Mouse (Mus musculus) thymus, adult 2 months (tissue): ENCODE data around the gene Itfg2. TPM values are rescaled to one million over a fixed set of nuclear protein-coding genes. Genes with fewer than 3 reads are reported as not detected.

Source experiments
- DNase-seq: peaks from one replicate; pipeline ENCODE4 v3.0.0; 2021
- H3K27ac ChIP-seq: fragments of 200-500 bp; 2 replicates; pipeline ENCODE4 v1.5.1; 2012; ENCODE audit warnings: low read length, control low read depth; ENCODE audit not compliant: control insufficient read depth, insufficient read depth
- H3K27me3 ChIP-seq: fragments of 200-500 bp; 2 replicates; pipeline ENCODE4 v1.6.1; 2012; ENCODE audit warnings: mild to moderate bottlenecking, low read length, moderate library complexity, mixed read lengths; ENCODE audit not compliant: control insufficient read depth, insufficient read depth
- H3K36me3 ChIP-seq: fragments of 200-500 bp; 2 replicates; pipeline ENCODE4 v1.6.1; 2012; ENCODE audit warnings: mild to moderate bottlenecking, low read length, moderate library complexity; ENCODE audit not compliant: control insufficient read depth, insufficient read depth
- H3K4me1 ChIP-seq: fragments of 200-500 bp; replicated peaks from 2 replicates; pipeline ENCODE4 v1.6.1; 2012; ENCODE audit warnings: low read length; ENCODE audit not compliant: control insufficient read depth, insufficient read depth
- H3K4me3 ChIP-seq: fragments of 200-500 bp; 2 replicates; pipeline ENCODE4 v1.5.1; 2012; ENCODE audit warnings: mild to moderate bottlenecking, low read length, control low read depth, moderate library complexity; ENCODE audit not compliant: control insufficient read depth, insufficient read depth
- CTCF ChIP-seq: fragments of 200-500 bp; IDR thresholded peaks from 2 replicates; pipeline ENCODE4 v1.5.1; 2012; ENCODE audit warnings: mild to moderate bottlenecking, control low read depth, low read length, moderate library complexity, borderline replicate concordance; ENCODE audit not compliant: control insufficient read depth, poor library complexity, insufficient read depth; ENCODE audit errors: extremely low read depth
- POLR2A ChIP-seq: fragments of 200-500 bp; IDR thresholded peaks from 2 replicates; pipeline ENCODE4 v1.6.1; 2012; ENCODE audit warnings: mild to moderate bottlenecking, low read length, control low read depth, moderate library complexity; ENCODE audit not compliant: control insufficient read depth, poor library complexity, insufficient read depth; ENCODE audit errors: extremely low read depth
- WGBS: fragments of 180-500 bp; shearing (Covaris S2); methylation state at CpG from one replicate; pipeline ENCODE4 v1.1.7; 2018; 5-methylcytosine and 5-hydroxymethylcytosine counted together
- polyA plus RNA-seq: library from polyadenylated mRNA; depleted of rRNA; stranded (reverse); fragments of >200 nt; gene quantifications from 2 replicates; pipeline ENCODE4 v1.2.3, GENCODE M21; 2012; rRNA removed

Gene Itfg2
- polyA plus RNA-seq, result 55.6 and 56.4 TPM in 2 replicates

- peak; percentile 92 for DNase-seq
- WGBS, result under 1% methylated on average over 42 of the region's 42 CpGs
- TF ChIP-seq POLR2A (peak; percentile 83), CTCF (peak; percentile 45; the same call in 1 of the 2 replicates)
- Histone ChIP-seq H3K4me3 (peak within 1 kb of the TSS; percentile 56), H3K27me3 (no peaks in the 10 kb centered on the region), H3K27ac (peak within 1 kb of the TSS; percentile 31), H3K36me3 (no peaks in the 10 kb centered on the region), H3K4me1 (peaks cover 2% of the 10 kb centered on the region)
These were observed at the start of gene Itfg2 for GRCm38 (mm10) chr6:128424269-128425019. Gene Itfg2 (minus strand): TSS chr6:128424931.

GRCm38 (mm10) chr6:128474112-128474511, 49.4 kb upstream of the Itfg2 start:
- no peak overlapping the region for H3K4me3 ChIP-seq
- no peak overlapping the region for H3K27ac ChIP-seq
- 42% methylated on average over 6 of the region's 6 CpGs for WGBS
- no peaks in the 10 kb centered on the region for H3K27me3 ChIP-seq
- no peak for DNase-seq
- H3K36me3 ChIP-seq, result no peaks in the 10 kb centered on the region
- TF ChIP-seq POLR2A (no peak), CTCF (no peak)
- no peaks in the 10 kb centered on the region for H3K4me1 ChIP-seq

- TF ChIP-seq CTCF, result no peak
- TF ChIP-seq POLR2A, result no peak
- no peaks in the 10 kb centered on the region for H3K4me1 ChIP-seq
- no peaks in the 10 kb centered on the region; the same call in 1 of the 2 replicates for H3K27me3 ChIP-seq
- 3% methylated on average over 12 of the region's 12 CpGs for WGBS
- H3K4me3 ChIP-seq, result no peak overlapping the region
- H3K27ac ChIP-seq, result no peak overlapping the region
- H3K36me3 ChIP-seq, result no peaks in the 10 kb centered on the region
- peak; percentile 30 for DNase-seq
These were observed 44.7 kb upstream of the Itfg2 start for GRCm38 (mm10) chr6:128469451-128469850.

GRCm38 (mm10) chr6:128467298-128467697, 42.6 kb upstream of the Itfg2 start:
- no peak for DNase-seq
- Histone ChIP-seq H3K4me1 (no peaks in the 10 kb centered on the region), H3K27me3 (no peaks in the 10 kb centered on the region; the same call in 1 of the 2 replicates), H3K36me3 (no peaks in the 10 kb centered on the region), H3K4me3 (no peak overlapping the region), H3K27ac (no peak overlapping the region)
- no peak for TF ChIP-seq POLR2A
- TF ChIP-seq CTCF, result no peak
- 54% methylated on average over 2 of the region's 2 CpGs for WGBS

DNA sequence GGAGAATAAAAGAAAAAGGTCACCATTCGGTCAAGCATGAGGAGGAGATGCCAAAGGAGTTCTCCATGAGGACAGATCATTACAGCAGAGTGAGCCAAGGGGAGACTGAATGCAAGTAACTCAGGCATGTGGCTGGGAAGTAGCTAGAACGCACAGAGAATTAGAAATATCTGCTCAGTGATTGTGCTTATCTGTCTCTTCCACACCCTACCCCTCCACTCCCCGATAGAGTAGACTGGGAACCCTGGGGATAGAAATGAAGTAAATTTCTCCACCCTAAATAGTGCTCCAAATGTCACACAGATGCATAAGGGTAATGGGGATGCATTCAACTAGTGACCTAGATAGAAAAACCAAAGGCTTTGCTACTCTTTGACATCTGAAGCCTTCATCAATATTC, 41.8 kb upstream of the Itfg2 start:
- H3K4me1 ChIP-seq, result no peaks in the 10 kb centered on the region
- TF ChIP-seq CTCF (no peak), POLR2A (no peak)
- H3K36me3 ChIP-seq, result no peaks in the 10 kb centered on the region
- DNase-seq, result no peak
- H3K27ac ChIP-seq, result no peak overlapping the region
- no peaks in the 10 kb centered on the region; the same call in 1 of the 2 replicates for H3K27me3 ChIP-seq
- 85% methylated on average over 3 of the region's 3 CpGs for whole genome bisulfite sequencing
- H3K4me3 ChIP-seq, result no peak overlapping the region

GRCm38 (mm10) chr6:128466043-128466442, 41.3 kb upstream of the Itfg2 start:
- no peaks in the 10 kb centered on the region for H3K4me1 ChIP-seq
- no peak overlapping the region for H3K4me3 ChIP-seq
- no peak overlapping the region for H3K27ac ChIP-seq
- H3K36me3 ChIP-seq, result no peaks in the 10 kb centered on the region
- WGBS, result 80% methylated on average over 7 of the region's 7 CpGs
- no peaks in the 10 kb centered on the region; the same call in 1 of the 2 replicates for H3K27me3 ChIP-seq
- no peak for DNase-seq
- TF ChIP-seq POLR2A (no peak), CTCF (no peak)
